Mouse (Mus musculus) heart, embryonic 10.5 days (tissue): ENCODE data around the gene Mindy1. TPM values are rescaled to one million over a fixed set of nuclear protein-coding genes. Genes with fewer than 3 reads are reported as not detected.

Experiments
- DNase-seq: peaks from one replicate; pipeline ENCODE4 v3.0.0-alpha.2; 2017; ENCODE audit warnings: low spot score
- H3K27ac ChIP-seq: fragments of 300-500 bp; sonication (generic); 2 replicates; pipeline ENCODE4 v1.5.1; 2016; ENCODE audit warnings: mild to moderate bottlenecking
- H3K27me3 ChIP-seq: fragments of 300-500 bp; sonication (generic); 2 replicates; pipeline ENCODE4 v1.6.1; 2016; ENCODE audit warnings: mild to moderate bottlenecking; ENCODE audit not compliant: poor library complexity, insufficient read depth, severe bottlenecking
- H3K36me3 ChIP-seq: fragments of 300-500 bp; sonication (generic); 2 replicates; pipeline ENCODE4 v1.6.1; 2016; ENCODE audit warnings: mild to moderate bottlenecking, moderate library complexity
- H3K4me1 ChIP-seq: fragments of 300-500 bp; sonication (generic); 2 replicates; pipeline ENCODE4 v1.6.1; 2016; ENCODE audit warnings: mild to moderate bottlenecking
- H3K4me3 ChIP-seq: fragments of 300-500 bp; sonication (generic); 2 replicates; pipeline ENCODE4 v1.5.1; 2016; ENCODE audit warnings: mild to moderate bottlenecking, moderate library complexity
- H3K9me3 ChIP-seq: fragments of 300-500 bp; sonication (generic); 2 replicates; pipeline ENCODE4 v1.6.1; 2016; ENCODE audit warnings: mild to moderate bottlenecking, moderate library complexity
- WGBS: fragments of 180-500 bp; shearing (Covaris S2); methylation state at CpG from one replicate; pipeline ENCODE4 v1.1.7; 2016; 5-methylcytosine and 5-hydroxymethylcytosine counted together
- polyA plus RNA-seq: library from polyadenylated mRNA; unstranded; fragments of >200 nt; fragmentation: Nextera tagmentation; extraction: Ambion mirVana; gene quantifications from 2 replicates; pipeline ENCODE4 v1.2.1, GENCODE M21; 2016

Mindy1 gene
- polyA plus RNA-seq, 1 experiment from 2014 or later = 27.0 TPM

GRCm38 (mm10) chr3:95289419-95289818 lies 8.3 kb downstream of the Mindy1 start:
- no peak for DNase-seq
- no peaks in the 10 kb centered on the region for H3K9me3 ChIP-seq
- H3K4me1 ChIP-seq = peaks cover 6% of the 10 kb centered on the region
- H3K36me3 ChIP-seq = peaks cover 48% of the 10 kb centered on the region
- no peaks in the 10 kb centered on the region for H3K27me3 ChIP-seq
- WGBS = 82% methylated on average over 4 of the region's 4 CpGs
- H3K27ac ChIP-seq = no peak overlapping the region
- no peak overlapping the region for H3K4me3 ChIP-seq

DNA sequence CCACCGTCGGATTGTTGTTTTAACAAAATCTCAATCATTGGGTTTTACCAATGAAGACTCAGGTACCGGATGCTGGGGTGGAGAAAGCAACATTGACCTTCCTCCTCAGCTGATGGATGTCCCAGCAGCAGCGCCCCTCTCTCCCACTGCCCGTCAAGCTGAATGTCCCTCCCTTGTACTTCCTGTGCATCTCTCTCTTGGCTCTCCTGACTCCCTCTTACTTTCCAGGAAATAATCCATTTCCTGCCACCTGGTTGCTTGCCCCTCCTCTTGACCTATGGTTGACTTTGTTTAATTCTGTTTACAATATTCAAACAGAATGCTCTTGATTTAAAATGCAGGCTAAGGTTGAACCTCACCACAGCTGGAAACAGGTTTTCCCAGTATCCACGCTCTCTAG lies 9.0 kb downstream of the Mindy1 start:
- H3K36me3 ChIP-seq = peaks cover 55% of the 10 kb centered on the region
- H3K4me3 ChIP-seq = no peak overlapping the region
- WGBS = 69% methylated on average over 6 of the region's 6 CpGs
- H3K4me1 ChIP-seq = no peaks in the 10 kb centered on the region
- H3K27me3 ChIP-seq = no peaks in the 10 kb centered on the region
- no peak overlapping the region for H3K27ac ChIP-seq
- DNase-seq = no peak
- no peaks in the 10 kb centered on the region for H3K9me3 ChIP-seq

DNA sequence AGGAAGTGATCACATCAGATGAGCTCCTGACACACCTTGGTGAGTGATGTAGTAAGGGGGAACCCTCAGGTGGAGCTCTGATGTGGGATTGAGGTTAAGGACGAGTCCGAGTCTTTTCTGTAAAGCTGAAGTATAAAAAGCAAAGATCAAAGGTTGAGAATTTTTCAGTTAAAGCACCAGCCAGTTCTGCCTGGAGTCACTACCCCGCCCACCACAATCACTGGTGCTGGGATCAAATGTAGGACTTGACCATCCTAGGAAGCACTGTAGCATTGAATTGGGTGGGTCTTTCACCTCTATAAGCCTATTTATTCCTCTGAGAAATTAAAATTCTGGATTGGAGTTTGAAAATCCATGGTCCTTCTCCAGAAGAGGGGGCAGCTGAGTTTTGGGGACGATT lies 9.9 kb downstream of the Mindy1 start:
- Histone ChIP-seq H3K27ac (no peak overlapping the region), H3K4me1 (peaks cover 3% of the 10 kb centered on the region; the same call in 1 of the 2 replicates), H3K36me3 (peaks cover 60% of the 10 kb centered on the region), H3K9me3 (no peaks in the 10 kb centered on the region), H3K4me3 (no peak overlapping the region), H3K27me3 (no peaks in the 10 kb centered on the region)
- DNase-seq = no peak
- WGBS = 78% methylated on average over 4 of the region's 4 CpGs

DNA sequence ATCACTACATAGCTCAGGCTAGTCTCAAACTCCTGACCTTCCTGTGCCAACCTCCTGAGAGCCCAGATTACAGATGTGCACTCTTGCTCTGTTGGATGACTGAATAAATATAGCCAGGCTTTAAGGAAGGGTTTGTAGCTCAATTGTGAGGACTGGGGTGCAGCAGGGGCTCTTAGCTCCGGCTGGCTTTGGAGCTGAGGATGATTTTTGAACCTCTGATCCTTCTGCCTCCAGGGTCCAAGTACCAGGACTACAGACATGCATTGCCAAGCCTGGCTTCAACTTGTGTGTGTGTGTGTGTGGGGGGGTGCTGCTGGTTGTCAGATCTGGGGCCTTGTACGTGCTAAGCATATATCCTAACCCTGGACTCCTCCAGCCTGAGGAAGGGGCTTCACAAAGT lies 11.8 kb downstream of the Mindy1 start:
- Histone ChIP-seq H3K36me3 (peaks cover 66% of the 10 kb centered on the region), H3K27me3 (no peaks in the 10 kb centered on the region), H3K4me1 (peaks cover 7% of the 10 kb centered on the region; the same call in 1 of the 2 replicates), H3K9me3 (no peaks in the 10 kb centered on the region), H3K4me3 (no peak overlapping the region), H3K27ac (no peak overlapping the region)
- DNase-seq = no peak
- WGBS = 86% methylated on average over 2 of the region's 2 CpGs

- no peak overlapping the region for H3K4me3 ChIP-seq
- H3K4me1 ChIP-seq = peaks cover 7% of the 10 kb centered on the region; the same call in 1 of the 2 replicates
- H3K27ac ChIP-seq = no peak overlapping the region
- no peaks in the 10 kb centered on the region for H3K9me3 ChIP-seq
- no peak for DNase-seq
- H3K27me3 ChIP-seq = no peaks in the 10 kb centered on the region
- H3K36me3 ChIP-seq = peaks cover 59% of the 10 kb centered on the region
- WGBS = 81% methylated on average over 11 of the region's 11 CpGs
These were observed 12.4 kb downstream of the Mindy1 start for GRCm38 (mm10) chr3:95293537-95293936.

- H3K27ac ChIP-seq = no peak overlapping the region
- H3K36me3 ChIP-seq = peaks cover 56% of the 10 kb centered on the region
- H3K27me3 ChIP-seq = no peaks in the 10 kb centered on the region
- no peaks in the 10 kb centered on the region for H3K9me3 ChIP-seq
- no peak overlapping the region for H3K4me3 ChIP-seq
- 85% methylated on average over 7 of the region's 7 CpGs for WGBS
- H3K4me1 ChIP-seq = peaks cover 7% of the 10 kb centered on the region; the same call in 1 of the 2 replicates
- DNase-seq = no peak
These were observed 13.2 kb downstream of the Mindy1 start for GRCm38 (mm10) chr3:95294316-95294715.

GRCm38 (mm10) chr3:95294718-95295117 lies 13.6 kb downstream of the Mindy1 start:
- WGBS = 82% methylated on average over 5 of the region's 5 CpGs
- H3K27ac ChIP-seq = no peak overlapping the region
- DNase-seq = no peak

GRCm38 (mm10) chr3:95295321-95296102 lies 14.4 kb downstream of the Mindy1 start:
- DNase-seq = no peak
- no peak overlapping the region for H3K4me3 ChIP-seq
- H3K9me3 ChIP-seq = no peaks in the 10 kb centered on the region
- peak overlapping the region; percentile 10; the same call in 1 of the 2 replicates for H3K27ac ChIP-seq
- H3K36me3 ChIP-seq = peaks cover 53% of the 10 kb centered on the region
- WGBS = 74% methylated on average over 11 of the region's 11 CpGs
- H3K27me3 ChIP-seq = no peaks in the 10 kb centered on the region
- H3K4me1 ChIP-seq = peaks cover 7% of the 10 kb centered on the region; the same call in 1 of the 2 replicates

More at GRCm38 (mm10) chr3:95294718-95295117, 13.6 kb downstream of the Mindy1 start:
- Histone ChIP-seq H3K4me1 (peaks cover 7% of the 10 kb centered on the region; the same call in 1 of the 2 replicates), H3K36me3 (peaks cover 54% of the 10 kb centered on the region), H3K4me3 (no peak overlapping the region), H3K27me3 (no peaks in the 10 kb centered on the region), H3K9me3 (no peaks in the 10 kb centered on the region)

- no peaks in the 10 kb centered on the region for H3K9me3 ChIP-seq
- WGBS = 11% methylated on average over 5 of the region's 5 CpGs
- H3K27me3 ChIP-seq = no peaks in the 10 kb centered on the region
- peak overlapping the region; percentile 56; the same call in 1 of the 2 replicates for H3K27ac ChIP-seq
- H3K4me3 ChIP-seq = no peak overlapping the region
- H3K4me1 ChIP-seq = peaks cover 7% of the 10 kb centered on the region; the same call in 1 of the 2 replicates
- no peak for DNase-seq
- H3K36me3 ChIP-seq = peaks cover 48% of the 10 kb centered on the region
These were observed 14.9 kb downstream of the Mindy1 start for GRCm38 (mm10) chr3:95296103-95296469.

DNA sequence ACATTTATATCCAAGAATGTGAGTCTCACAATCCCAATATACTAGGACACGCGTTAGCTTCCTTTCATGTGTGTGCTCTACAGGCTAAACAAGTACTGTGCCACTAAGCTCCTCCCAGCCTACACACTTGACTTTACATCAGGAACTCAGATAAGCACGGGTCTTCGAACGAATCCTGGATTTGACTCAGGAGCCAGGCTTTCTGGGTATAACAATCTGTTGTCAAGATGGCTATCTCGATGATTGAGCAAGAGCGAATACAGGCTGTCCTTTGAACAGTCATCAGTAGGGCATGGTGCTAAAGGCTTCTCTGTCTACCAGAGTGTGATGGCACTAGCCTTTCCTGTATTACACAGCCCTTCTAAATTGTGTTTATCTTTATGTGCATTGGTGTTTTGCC lies 16.9 kb downstream of the Mindy1 start:
- Histone ChIP-seq H3K27ac (no peak overlapping the region), H3K36me3 (peaks cover 37% of the 10 kb centered on the region), H3K9me3 (no peaks in the 10 kb centered on the region), H3K27me3 (no peaks in the 10 kb centered on the region), H3K4me1 (peaks cover 7% of the 10 kb centered on the region; the same call in 1 of the 2 replicates), H3K4me3 (no peak overlapping the region)
- WGBS = 61% methylated on average over 7 of the region's 7 CpGs
- DNase-seq = no peak

GRCm38 (mm10) chr3:95301204-95301796 lies 20.2 kb downstream of the Mindy1 start:
- Histone ChIP-seq H3K4me3 (no peak overlapping the region), H3K4me1 (peaks cover 9% of the 10 kb centered on the region; the same call in 1 of the 2 replicates), H3K27ac (no peak overlapping the region), H3K9me3 (no peaks in the 10 kb centered on the region), H3K27me3 (no peaks in the 10 kb centered on the region), H3K36me3 (peaks cover 14% of the 10 kb centered on the region)
- 78% methylated on average over 3 of the region's 3 CpGs for WGBS
- DNase-seq = no peak

DNA sequence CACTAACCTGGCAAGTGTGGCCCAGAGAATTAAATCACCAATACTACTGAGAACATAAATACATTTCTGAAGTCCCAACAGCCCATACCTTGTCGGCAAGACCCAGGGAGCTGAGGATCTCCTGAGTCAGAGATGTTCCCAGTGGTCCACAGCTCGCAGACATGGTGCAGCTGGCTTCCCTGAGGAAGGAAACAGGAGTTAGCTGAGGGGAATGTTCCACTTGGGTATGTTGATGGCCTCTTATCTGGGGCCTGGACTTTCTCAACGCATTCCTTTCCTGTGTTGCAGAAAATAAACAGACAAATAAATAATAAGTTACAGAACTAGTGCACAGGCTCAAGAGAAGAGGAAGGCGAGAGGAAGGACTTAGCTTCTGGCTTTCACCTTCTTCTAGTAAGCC lies 25.1 kb downstream of the Mindy1 start:
- no peak overlapping the region for H3K4me3 ChIP-seq
- H3K36me3 ChIP-seq = peaks cover 4% of the 10 kb centered on the region; the same call in 1 of the 2 replicates
- WGBS = 47% methylated on average over 4 of the region's 4 CpGs

DNA sequence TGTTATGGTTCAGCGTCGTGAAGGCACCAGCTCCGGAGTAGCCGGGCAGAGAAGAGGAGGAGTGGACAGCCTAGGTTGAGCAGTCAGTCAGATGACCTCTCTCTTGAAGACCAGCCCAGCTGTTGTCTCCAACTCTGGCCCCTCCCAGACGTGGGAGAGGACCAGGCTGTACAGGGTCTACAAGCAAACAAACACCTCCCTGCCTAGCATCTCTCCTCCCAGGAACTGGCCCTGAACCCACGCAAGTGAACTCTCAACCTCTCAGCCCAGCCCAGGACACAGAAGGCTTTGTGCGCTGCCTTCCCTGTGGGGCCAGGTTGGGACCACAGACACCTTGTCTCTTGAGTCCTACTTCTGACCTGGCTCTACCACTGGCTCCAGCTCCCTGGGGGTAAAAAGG lies 26.0 kb downstream of the Mindy1 start, which contains the start of gene Anxa9:
TSS of gene Anxa9 (minus strand) at position 77 of the 400 bp plus-strand sequence.
- H3K9me3 ChIP-seq = no peaks in the 10 kb centered on the region
- H3K4me1 ChIP-seq = peaks cover 18% of the 10 kb centered on the region
- no peaks in the 10 kb centered on the region for H3K27me3 ChIP-seq
- 46% methylated on average over 7 of the region's 7 CpGs for WGBS
- no peak for DNase-seq
- no peak within 1 kb of the TSS for H3K4me3 ChIP-seq
- H3K27ac ChIP-seq = no peak within 1 kb of the TSS
- H3K36me3 ChIP-seq = peaks cover 4% of the 10 kb centered on the region; the same call in 1 of the 2 replicates

More for the DNA sequence above, 25.1 kb downstream of the Mindy1 start:
- Histone ChIP-seq H3K9me3 (no peaks in the 10 kb centered on the region), H3K4me1 (peaks cover 18% of the 10 kb centered on the region), H3K27me3 (no peaks in the 10 kb centered on the region), H3K27ac (no peak overlapping the region)
- DNase-seq = no peak
